Mouse (Mus musculus) embryo, embryonic 11.5 days (tissue): ENCODE measurements around the gene Ankrd61.

Experiments used
- DNase-seq: peaks from one replicate; pipeline ENCODE4 v3.0.0-alpha.2; 2012; ENCODE audit warnings: low read depth, low spot score

Ankrd61 gene

GRCm38 (mm10) chr5:143893396-143893795 is 4.1 kb downstream of the Ankrd61 start:
- DNase-seq = no peak

- DNase-seq = no peak
Measured at GRCm38 (mm10) chr5:143892255-143892886, 5.1 kb downstream of the Ankrd61 start.

GRCm38 (mm10) chr5:143890741-143891140 is 6.7 kb downstream of the Ankrd61 start:
- no peak for DNase-seq

- DNase-seq = no peak
Measured at GRCm38 (mm10) chr5:143885274-143885673, 12.2 kb downstream of the Ankrd61 start.

GRCm38 (mm10) chr5:143874571-143874970 is 22.9 kb downstream of the Ankrd61 start:
- no peak for DNase-seq

- DNase-seq = no peak
Measured at GRCm38 (mm10) chr5:143871547-143872169, 25.8 kb downstream of the Ankrd61 start.
